Mouse (Mus musculus) midbrain, embryonic 14.5 days (tissue): ENCODE data around the gene Enpp1. TPM values are rescaled to one million over a fixed set of nuclear protein-coding genes. Genes with fewer than 3 reads are reported as not detected.

Source experiments
- ATAC-seq: fragments of 200-750 bp; cut with Nextera tagmentation; 2 replicates; pipeline ENCODE4 v1.8.0; 2017; ENCODE audit warnings: moderate number of reproducible peaks, moderate library complexity; ENCODE audit not compliant: low FRiP score, low TSS enrichment
- DNase-seq: peaks from one replicate; pipeline ENCODE4 v3.0.0-alpha.2; 2015
- H3K27ac ChIP-seq: fragments of 300-500 bp; sonication (generic); replicated peaks from 2 replicates; pipeline ENCODE4 v1.5.1; 2014; ENCODE audit warnings: mild to moderate bottlenecking, low read depth, low read length, moderate library complexity
- H3K27me3 ChIP-seq: fragments of 300-500 bp; sonication (generic); 2 replicates; pipeline ENCODE4 v1.6.1; 2014; ENCODE audit warnings: low read length, control low read depth, mixed read lengths; ENCODE audit not compliant: control insufficient read depth, insufficient read depth
- H3K36me3 ChIP-seq: fragments of 300-500 bp; sonication (generic); 2 replicates; pipeline ENCODE4 v1.6.1; 2014; ENCODE audit warnings: low read length, control low read depth; ENCODE audit not compliant: control insufficient read depth, insufficient read depth
- H3K4me1 ChIP-seq: fragments of 300-500 bp; sonication (generic); 2 replicates; pipeline ENCODE4 v1.6.1; 2014; ENCODE audit warnings: mild to moderate bottlenecking, antibody characterized with exemption, low read length, control low read depth; ENCODE audit not compliant: control insufficient read depth, insufficient read depth
- H3K4me2 ChIP-seq: fragments of 300-500 bp; sonication (generic); 2 replicates; pipeline ENCODE4 v1.6.1; 2014; ENCODE audit warnings: mild to moderate bottlenecking, low read length, moderate library complexity
- H3K4me3 ChIP-seq: fragments of 300-500 bp; sonication (generic); replicated peaks from 2 replicates; pipeline ENCODE4 v1.5.1; 2014; ENCODE audit warnings: low read depth, low read length
- H3K9ac ChIP-seq: fragments of 300-500 bp; sonication (generic); replicated peaks from 2 replicates; pipeline ENCODE4 v1.6.1; 2014; ENCODE audit warnings: mild to moderate bottlenecking, low read length, moderate library complexity
- H3K9me3 ChIP-seq: fragments of 300-500 bp; sonication (generic); 2 replicates; pipeline ENCODE4 v1.6.1; 2016; ENCODE audit warnings: low read length, control low read depth, mixed read lengths; ENCODE audit not compliant: control insufficient read depth
- WGBS: fragments of 180-500 bp; shearing (Covaris S2); extraction: QIAGEN DNeasy Blood & Tissue Kit; methylation state at CpG from one replicate; pipeline ENCODE4 v1.1.7; 2014; 5-methylcytosine and 5-hydroxymethylcytosine counted together
- polyA plus RNA-seq: library from polyadenylated mRNA; unstranded; fragments of >200 nt; fragmentation: Nextera tagmentation; extraction: Ambion mirVana; gene quantifications from 2 replicates; pipeline ENCODE4 v1.2.1, GENCODE M21; 2014

The Enpp1 gene
- polyA plus RNA-seq, 1 experiment from 2014 or later: 4.2 TPM

GRCm38 (mm10) chr10:24635884-24636283, 76.1 kb downstream of the Enpp1 start:
- Histone ChIP-seq H3K36me3 (no peaks in the 10 kb centered on the region), H3K4me2 (no peak overlapping the region), H3K9me3 (no peaks in the 10 kb centered on the region), H3K4me1 (no peaks in the 10 kb centered on the region), H3K27ac (no peak overlapping the region), H3K27me3 (no peaks in the 10 kb centered on the region), H3K4me3 (no peak overlapping the region), H3K9ac (no peak overlapping the region)
- ATAC-seq (no peak), DNase-seq (no peak)
- WGBS: 93% methylated on average over 10 of the region's 10 CpGs

- Histone ChIP-seq H3K4me1 (no peaks in the 10 kb centered on the region), H3K36me3 (no peaks in the 10 kb centered on the region), H3K4me2 (no peak overlapping the region), H3K27ac (no peak overlapping the region), H3K4me3 (no peak overlapping the region), H3K9me3 (no peaks in the 10 kb centered on the region), H3K27me3 (no peaks in the 10 kb centered on the region), H3K9ac (no peak overlapping the region)
- ATAC-seq (no peak), DNase-seq (no peak)
- 87% methylated on average over 11 of the region's 11 CpGs for WGBS
Observed at GRCm38 (mm10) chr10:24635331-24635815, 76.6 kb downstream of the Enpp1 start.

- no peak overlapping the region for H3K4me3 ChIP-seq
- H3K27me3 ChIP-seq: no peaks in the 10 kb centered on the region
- no peaks in the 10 kb centered on the region for H3K4me1 ChIP-seq
- no peaks in the 10 kb centered on the region for H3K9me3 ChIP-seq
- no peak overlapping the region for H3K27ac ChIP-seq
- WGBS: 85% methylated on average over 9 of the region's 9 CpGs
- no peak overlapping the region for H3K9ac ChIP-seq
- ATAC-seq: no peak
- no peak overlapping the region for H3K4me2 ChIP-seq
- no peaks in the 10 kb centered on the region for H3K36me3 ChIP-seq
- DNase-seq: no peak
Observed at GRCm38 (mm10) chr10:24634288-24634687, 77.7 kb downstream of the Enpp1 start.

GRCm38 (mm10) chr10:24631122-24631521, 80.8 kb downstream of the Enpp1 start:
- Histone ChIP-seq H3K27ac (no peak overlapping the region), H3K9ac (no peak overlapping the region), H3K27me3 (no peaks in the 10 kb centered on the region), H3K4me1 (no peaks in the 10 kb centered on the region), H3K36me3 (no peaks in the 10 kb centered on the region), H3K9me3 (no peaks in the 10 kb centered on the region), H3K4me2 (no peak overlapping the region), H3K4me3 (no peak overlapping the region)
- DNase-seq: no peak
- WGBS: 97% methylated on average over 5 of the region's 5 CpGs
- ATAC-seq: peak; percentile 28; the same call in 1 of the 2 replicates

GRCm38 (mm10) chr10:24630469-24631081, 81.4 kb downstream of the Enpp1 start:
- ATAC-seq: peak; percentile 57; the same call in 1 of the 2 replicates
- Histone ChIP-seq H3K4me3 (no peak overlapping the region), H3K9me3 (no peaks in the 10 kb centered on the region), H3K27me3 (no peaks in the 10 kb centered on the region), H3K4me1 (no peaks in the 10 kb centered on the region), H3K4me2 (peak overlapping the region; percentile 42), H3K27ac (no peak overlapping the region), H3K9ac (no peak overlapping the region), H3K36me3 (no peaks in the 10 kb centered on the region)
- 24% methylated on average over 18 of the region's 18 CpGs for WGBS
- DNase-seq: peak; percentile 91

- ATAC-seq (no peak), DNase-seq (no peak)
- Histone ChIP-seq H3K27ac (no peak overlapping the region), H3K4me3 (no peak overlapping the region), H3K4me1 (no peaks in the 10 kb centered on the region), H3K36me3 (no peaks in the 10 kb centered on the region), H3K9me3 (no peaks in the 10 kb centered on the region), H3K27me3 (no peaks in the 10 kb centered on the region), H3K4me2 (no peak overlapping the region), H3K9ac (no peak overlapping the region)
- 85% methylated on average over 9 of the region's 9 CpGs for WGBS
Observed at GRCm38 (mm10) chr10:24629086-24629720, 82.8 kb downstream of the Enpp1 start.

- Histone ChIP-seq H3K4me3 (no peak overlapping the region), H3K9ac (no peak overlapping the region)
- WGBS: 88% methylated on average over 9 of the region's 9 CpGs
Observed at GRCm38 (mm10) chr10:24628466-24628865, 83.5 kb downstream of the Enpp1 start.

GRCm38 (mm10) chr10:24627262-24627661, 84.7 kb downstream of the Enpp1 start:
- Histone ChIP-seq H3K4me3 (no peak overlapping the region), H3K4me1 (no peaks in the 10 kb centered on the region), H3K9me3 (no peaks in the 10 kb centered on the region), H3K27me3 (no peaks in the 10 kb centered on the region), H3K4me2 (no peak overlapping the region), H3K27ac (no peak overlapping the region), H3K36me3 (no peaks in the 10 kb centered on the region), H3K9ac (no peak overlapping the region)
- DNase-seq (no peak), ATAC-seq (no peak)
- WGBS: 67% methylated on average over 12 of the region's 12 CpGs

More at GRCm38 (mm10) chr10:24628466-24628865, 83.5 kb downstream of the Enpp1 start:
- Histone ChIP-seq H3K27me3 (no peaks in the 10 kb centered on the region), H3K4me2 (no peak overlapping the region), H3K9me3 (no peaks in the 10 kb centered on the region), H3K4me1 (no peaks in the 10 kb centered on the region), H3K36me3 (no peaks in the 10 kb centered on the region), H3K27ac (no peak overlapping the region)
- no peak for ATAC-seq
- no peak for DNase-seq
